In genomic region chr5:33219831-33220230, GRCm38 (mm10) we compare ENCODE assay signal across 24 mouse cellular contexts. TPM values are rescaled to one million over a fixed set of nuclear protein-coding genes. Genes with fewer than 3 reads are reported as not detected.
DNase-seq lines count a peak whose midpoint lies in the region; ATAC-seq and TF ChIP-seq lines count a peak whose summit lies in the region.
"Had no signal": no experiment of that assay in that cellular context is flagged by ENCODE, and none has a peak within 500 bp of the region (broad histone marks: within the 10 kb centered on the region; RNA-seq: fewer than 3 reads in every experiment).

No protein-coding gene starts in this region.

- peak; percentile 62 for DNase-seq in adrenal gland, postnatal 10 days
- DNase-seq in adrenal gland, adult (ENCODE audit: inconsistent age in 2 of 2, low spot score in 1 of 2): no peak
- no peak for DNase-seq in heart, embryonic 10.5 days (ENCODE audit: low spot score)
- DNase-seq in heart, postnatal 10 days: no peak
- no peak for DNase-seq in stomach, postnatal 0 days (ENCODE audit: low spot score)
- no peak for DNase-seq in frontal cortex, postnatal 14 days (ENCODE audit: low spot score in 2 of 2)
- DNase-seq in spleen, adult 12 weeks (ENCODE audit: low spot score): no peak
- DNase-seq: adrenal gland, adult 8-10 months; B cell, adult 2 months; cerebellum, adult 11-12 months; cerebellum, adult 9-10 months; gastrocnemius, postnatal 36 days; heart, adult 18-20 months; heart, postnatal 36 days had no signal

- no peaks in the 10 kb centered on the region for H3K27me3 ChIP-seq in heart, embryonic 10.5 days (ENCODE audit: insufficient read depth, poor library complexity, severe bottlenecking)
- no peaks in the 10 kb centered on the region for H3K27me3 ChIP-seq in myocyte (ENCODE audit: control insufficient read depth, insufficient read depth, insufficient read length)
- H3K27me3 ChIP-seq in stomach, postnatal 0 days (ENCODE audit: control insufficient read depth, insufficient read depth, low read length): no peaks in the 10 kb centered on the region
- H3K27me3 ChIP-seq: embryonic facial prominence, embryonic 13.5 days; forebrain, embryonic 12.5 days; hindbrain, embryonic 15.5 days; Patski had no signal

- no peaks in the 10 kb centered on the region for H3K36me3 ChIP-seq in heart, embryonic 10.5 days
- no peaks in the 10 kb centered on the region for H3K36me3 ChIP-seq in myocyte (ENCODE audit: control insufficient read depth, insufficient read depth)
- no peaks in the 10 kb centered on the region for H3K36me3 ChIP-seq in stomach, postnatal 0 days (ENCODE audit: control insufficient read depth, insufficient read depth, low read length)
- H3K36me3 ChIP-seq: embryonic facial prominence, embryonic 13.5 days; forebrain, embryonic 12.5 days; hindbrain, embryonic 15.5 days had no signal

- H3K9me3 ChIP-seq in heart, embryonic 10.5 days: no peaks in the 10 kb centered on the region
- no peaks in the 10 kb centered on the region for H3K9me3 ChIP-seq in stomach, postnatal 0 days (ENCODE audit: control insufficient read depth, low read length)
- H3K9me3 ChIP-seq: embryonic facial prominence, embryonic 13.5 days; forebrain, embryonic 12.5 days; G1E; hindbrain, embryonic 15.5 days had no signal

- no peak for TF ChIP-seq EP300 in stomach, postnatal 0 days (optimal IDR thresholded peaks at IDR 0.05)

- TF ChIP-seq CTCF in stomach, postnatal 0 days (IDR thresholded peaks at IDR 0.05; ENCODE audit: low read depth): no peak

- H3ac ChIP-seq in myocyte (ENCODE audit: control insufficient read depth, insufficient read length): no peak overlapping the region

- no peak for TF ChIP-seq POLR2A in myocyte (IDR thresholded peaks at IDR 0.05; ENCODE audit: insufficient read length, low read depth)

- intact Hi-C loops in heart, postnatal 10 days (cut with DNase I): no loop called here

- H3K79me2 ChIP-seq in myocyte (ENCODE audit: control insufficient read depth, insufficient read depth): no peaks in the 10 kb centered on the region

- H3K4me3 ChIP-seq in heart, embryonic 10.5 days: no peak overlapping the region
- H3K4me3 ChIP-seq in myocyte: no peak overlapping the region
- H3K4me3 ChIP-seq in stomach, postnatal 0 days (ENCODE audit: low read depth, low read length): no peak overlapping the region
- H3K4me3 ChIP-seq: embryonic facial prominence, embryonic 13.5 days; forebrain, embryonic 12.5 days; hindbrain, embryonic 15.5 days had no signal

- 90% methylated on average over 4 of the region's 4 CpGs for WGBS in heart, embryonic 10.5 days
- 96% methylated on average over 4 of the region's 4 CpGs for WGBS in stomach, postnatal 0 days

- peak overlapping the region; percentile 57; the same call in 1 of the 2 replicates for H3K27ac ChIP-seq in heart, embryonic 10.5 days
- peak overlapping the region; percentile 86 for H3K27ac ChIP-seq in stomach, postnatal 0 days (replicated peaks)
- H3K27ac ChIP-seq: embryonic facial prominence, embryonic 13.5 days; forebrain, embryonic 12.5 days; hindbrain, embryonic 15.5 days had no signal

- ATAC-seq in stomach, postnatal 0 days (ENCODE audit: low FRiP score, low TSS enrichment): no peak
- ATAC-seq: activated CD4-positive, CD25-positive, alpha-beta regulatory T cell, adult 4 months; CD4-positive, CD25-positive, alpha-beta regulatory T cell, adult 4 months; forebrain, embryonic 16.5 days; Patski had no signal

- H3K4me1 ChIP-seq in heart, embryonic 10.5 days: peaks cover 92% of the 10 kb centered on the region
- H3K4me1 ChIP-seq in stomach, postnatal 0 days (replicated peaks; ENCODE audit: control insufficient read depth, insufficient read depth): peaks cover 15% of the 10 kb centered on the region

- no peak overlapping the region for H3K9ac ChIP-seq in stomach, postnatal 0 days (ENCODE audit: low read length)
- H3K9ac ChIP-seq: embryonic facial prominence, embryonic 13.5 days; forebrain, embryonic 12.5 days; hindbrain, embryonic 15.5 days had no signal

- H3K4me2 ChIP-seq in myocyte (ENCODE audit: low read depth): peak overlapping the region; percentile 47
- no peak overlapping the region for H3K4me2 ChIP-seq in stomach, postnatal 0 days (replicated peaks; ENCODE audit: low read depth)
- H3K4me2 ChIP-seq: embryonic facial prominence, embryonic 13.5 days; forebrain, embryonic 12.5 days; heart, embryonic 11.5 days; hindbrain, embryonic 15.5 days had no signal

TF ChIP-seq in myocyte, 11 proteins besides CTCF, POLR2A, EP300 and RAD21:
- no peak for TF ChIP-seq E2F4 (IDR thresholded peaks at IDR 0.05; ENCODE audit: insufficient read depth)
- TF ChIP-seq CEBPB (IDR thresholded peaks at IDR 0.05; ENCODE audit: insufficient read depth, poor library complexity, severe bottlenecking): no peak
- no peak for TF ChIP-seq MYOG (IDR thresholded peaks at IDR 0.05; ENCODE audit: control insufficient read depth in 1 of 3, insufficient read depth in 1 of 3, insufficient read length in 2 of 3, low read depth in 2 of 3)
- no peak for TF ChIP-seq MYOD1 (IDR thresholded peaks at IDR 0.05; ENCODE audit: control insufficient read depth in 1 of 3, insufficient read length in 2 of 3, low read depth in 2 of 3)
- TF ChIP-seq TCF3 (IDR thresholded peaks at IDR 0.05; ENCODE audit: insufficient read length, low read depth): no peak
- TF ChIP-seq TCF12 (IDR thresholded peaks at IDR 0.05; ENCODE audit: insufficient read depth, poor library complexity, severe bottlenecking): no peak
- TF ChIP-seq MAX (IDR thresholded peaks at IDR 0.05; ENCODE audit: low read depth): no peak
- no peak for TF ChIP-seq USF1 (IDR thresholded peaks at IDR 0.05; ENCODE audit: low read depth)
- TF ChIP-seq POLR2AphosphoS2 (IDR thresholded peaks at IDR 0.05; ENCODE audit: insufficient read length, low read depth): no peak
- TF ChIP-seq SRF (IDR thresholded peaks at IDR 0.05; ENCODE audit: control insufficient read depth, insufficient read length, low read depth): no peak
- TF ChIP-seq REST (IDR thresholded peaks at IDR 0.05; ENCODE audit: insufficient read depth, insufficient read length): no peak

RNA-seq across cellular contexts. Expression of gene Spon2, which starts 1.6 kb away (rescaled TPM):
- total RNA-seq in adrenal gland, postnatal 10 days (2021): 1 to 10 TPM; 7.8 to 8.5 TPM
- polyA plus RNA-seq in heart, embryonic 10.5 days (2016; fragmentation: Nextera tagmentation; extraction: Ambion mirVana): 16.9 and 27.0 TPM in 2 replicates
- total RNA-seq in heart, postnatal 10 days (2021): 10 to 100 TPM; 19.0 to 43.7 TPM
- polyA plus RNA-seq in myocyte (2012; fragmentation: generic; extraction: Trizol): 5.5 TPM
- polyA plus RNA-seq in stomach, postnatal 0 days (2015; fragmentation: Nextera tagmentation; extraction: Ambion mirVana): 41.2 and 43.6 TPM in 2 replicates
- polyA plus RNA-seq: activated CD4-positive, CD25-positive, alpha-beta regulatory T cell, adult 4 months; CD4-positive, CD25-positive, alpha-beta regulatory T cell, adult 4 months had no signal

RNA-seq across cellular contexts. Expression of gene Ctbp1, which starts 55.0 kb away (rescaled TPM):
- 100 to 1,000 TPM; 202 to 229 TPM for total RNA-seq in adrenal gland, postnatal 10 days (2021)
- 280 and 331 TPM in 2 replicates for polyA plus RNA-seq in heart, embryonic 10.5 days (2016; fragmentation: Nextera tagmentation; extraction: Ambion mirVana)
- 100 to 1,000 TPM; 236 to 245 TPM for total RNA-seq in heart, postnatal 10 days (2021)
- polyA plus RNA-seq in myocyte (2012; fragmentation: generic; extraction: Trizol): 231 TPM
- polyA plus RNA-seq in stomach, postnatal 0 days (2015; fragmentation: Nextera tagmentation; extraction: Ambion mirVana): 157 and 165 TPM in 2 replicates
